Mouse (Mus musculus): ENCODE results near the gene Pym1. TPM values are rescaled to one million over a fixed set of nuclear protein-coding genes. Genes with fewer than 3 reads are reported as not detected.
A peak's percentile ranks its signal among the peaks of the same experiment; 100 is the strongest.

Pym1 gene
- polyA plus RNA-seq, 1 experiment from 2014 or later: 55.4 TPM

- Histone ChIP-seq H3K27ac (ENCODE audit: low read depth, low read length) (no peak overlapping the region), H3K4me1 (ENCODE audit: control insufficient read depth, insufficient read depth, low read length) (peaks cover 46% of the 10 kb centered on the region), H3K9me3 (replicated peaks; ENCODE audit: control insufficient read depth, low read length) (no peaks in the 10 kb centered on the region), H3K27me3 (replicated peaks; ENCODE audit: control insufficient read depth, insufficient read depth, low read length) (no peaks in the 10 kb centered on the region), H3K4me3 (ENCODE audit: low read depth, low read length) (peak overlapping the region; percentile 81), H3K36me3 (ENCODE audit: control insufficient read depth, insufficient read depth, low read length) (peaks cover 18% of the 10 kb centered on the region; the same call in 1 of the 2 replicates), H3K9ac (ENCODE audit: low read length) (peak overlapping the region; percentile 80), H3K4me2 (ENCODE audit: low read length) (peak overlapping the region; percentile 82)
- no peak for ATAC-seq
- 93% methylated on average over 8 of the region's 8 CpGs for WGBS
- DNase-seq (ENCODE audit: low spot score): no peak
Observed at GRCm38 (mm10) chr10:128807018-128807417, 59.3 kb downstream of the Pym1 start.

Other genes starting within 250 kb of the Pym1 start
- 4.6 and 5.8 TPM in 2 replicates for gene Myl6b, start 249.2 kb upstream of the Pym1 start, polyA plus RNA-seq (2014; fragmentation: Nextera tagmentation; extraction: Ambion mirVana)
- 4.7 and 6.3 TPM in 2 replicates for gene Esyt1, start 222.0 kb upstream of the Pym1 start, polyA plus RNA-seq (2014; fragmentation: Nextera tagmentation; extraction: Ambion mirVana)
- 16.2 and 18.2 TPM in 2 replicates for gene Zc3h10, start 200.1 kb upstream of the Pym1 start, polyA plus RNA-seq (2014; fragmentation: Nextera tagmentation; extraction: Ambion mirVana)
- 2,276 and 3,259 TPM in 2 replicates for gene Rpl41, start 198.6 kb upstream of the Pym1 start, polyA plus RNA-seq (2014; fragmentation: Nextera tagmentation; extraction: Ambion mirVana)
- 177 and 187 TPM in 2 replicates for gene Pa2g4, start 181.9 kb upstream of the Pym1 start, polyA plus RNA-seq (2014; fragmentation: Nextera tagmentation; extraction: Ambion mirVana)
- gene Erbb3, start 158.2 kb upstream of the Pym1 start, polyA plus RNA-seq (2014; fragmentation: Nextera tagmentation; extraction: Ambion mirVana): 0.17 and 0.40 TPM in 2 replicates
- 522 and 721 TPM in 2 replicates for gene Rps26, start 121.1 kb upstream of the Pym1 start, polyA plus RNA-seq (2014; fragmentation: Nextera tagmentation; extraction: Ambion mirVana)
- 6.5 and 9.2 TPM in 2 replicates for gene Ikzf4, start 101.9 kb upstream of the Pym1 start, polyA plus RNA-seq (2014; fragmentation: Nextera tagmentation; extraction: Ambion mirVana)
- gene Suox, start 73.8 kb upstream of the Pym1 start, polyA plus RNA-seq (2014; fragmentation: Nextera tagmentation; extraction: Ambion mirVana): 9.1 and 9.8 TPM in 2 replicates
- 89.4 and 98.8 TPM in 2 replicates for gene Rab5b, start 51.6 kb upstream of the Pym1 start, polyA plus RNA-seq (2014; fragmentation: Nextera tagmentation; extraction: Ambion mirVana)
- 0.27 and 0.83 TPM in 2 replicates for gene Pmel, start 43.7 kb upstream of the Pym1 start, polyA plus RNA-seq (2014; fragmentation: Nextera tagmentation; extraction: Ambion mirVana)
- 41.0 and 43.8 TPM in 2 replicates for gene Cdk2, start 42.9 kb upstream of the Pym1 start, polyA plus RNA-seq (2014; fragmentation: Nextera tagmentation; extraction: Ambion mirVana)
- gene Dgka, start 3.0 kb upstream of the Pym1 start, polyA plus RNA-seq (2014; fragmentation: Nextera tagmentation; extraction: Ambion mirVana): 3.8 and 4.5 TPM in 2 replicates
- 0.37 and 0.62 TPM in 2 replicates for gene Mmp19, start 43.0 kb downstream of the Pym1 start, polyA plus RNA-seq (2014; fragmentation: Nextera tagmentation; extraction: Ambion mirVana)
- gene Dnajc14, start 56.2 kb downstream of the Pym1 start, polyA plus RNA-seq (2014; fragmentation: Nextera tagmentation; extraction: Ambion mirVana): 40.6 and 47.6 TPM in 2 replicates
- gene Tmem198b, start 56.5 kb downstream of the Pym1 start, polyA plus RNA-seq (2014; fragmentation: Nextera tagmentation; extraction: Ambion mirVana): 7.3 and 8.2 TPM in 2 replicates
- 218 and 228 TPM in 2 replicates for gene Sarnp, start 69.4 kb downstream of the Pym1 start, polyA plus RNA-seq (2014; fragmentation: Nextera tagmentation; extraction: Ambion mirVana)
- gene Ormdl2, start 73.8 kb downstream of the Pym1 start, polyA plus RNA-seq (2014; fragmentation: Nextera tagmentation; extraction: Ambion mirVana): 30.9 and 44.3 TPM in 2 replicates
- 6.0 and 6.3 TPM in 2 replicates for gene Gdf11, start 143.8 kb downstream of the Pym1 start, polyA plus RNA-seq (2014; fragmentation: Nextera tagmentation; extraction: Ambion mirVana)
- gene Cd63, start 153.1 kb downstream of the Pym1 start, polyA plus RNA-seq (2014; fragmentation: Nextera tagmentation; extraction: Ambion mirVana): 122 and 126 TPM in 2 replicates
- 8.8 and 9.9 TPM in 2 replicates for gene Rdh5, start 175.0 kb downstream of the Pym1 start, polyA plus RNA-seq (2014; fragmentation: Nextera tagmentation; extraction: Ambion mirVana)
- 244 and 295 TPM in 2 replicates for gene Bloc1s1, start 176.1 kb downstream of the Pym1 start, polyA plus RNA-seq (2014; fragmentation: Nextera tagmentation; extraction: Ambion mirVana)
- 1.3 and 1.8 TPM in 2 replicates for gene Itga7, start 185.9 kb downstream of the Pym1 start, polyA plus RNA-seq (2014; fragmentation: Nextera tagmentation; extraction: Ambion mirVana)
- gene Mettl7b, start 213.1 kb downstream of the Pym1 start, polyA plus RNA-seq (2014; fragmentation: Nextera tagmentation; extraction: Ambion mirVana): not detected in 2 replicates
- gene Olfr9, start 241.5 kb downstream of the Pym1 start, polyA plus RNA-seq (2014; fragmentation: Nextera tagmentation; extraction: Ambion mirVana): not detected in 2 replicates